ENCODE assay signal across 19 mouse cellular contexts in the genomic region with DNA sequence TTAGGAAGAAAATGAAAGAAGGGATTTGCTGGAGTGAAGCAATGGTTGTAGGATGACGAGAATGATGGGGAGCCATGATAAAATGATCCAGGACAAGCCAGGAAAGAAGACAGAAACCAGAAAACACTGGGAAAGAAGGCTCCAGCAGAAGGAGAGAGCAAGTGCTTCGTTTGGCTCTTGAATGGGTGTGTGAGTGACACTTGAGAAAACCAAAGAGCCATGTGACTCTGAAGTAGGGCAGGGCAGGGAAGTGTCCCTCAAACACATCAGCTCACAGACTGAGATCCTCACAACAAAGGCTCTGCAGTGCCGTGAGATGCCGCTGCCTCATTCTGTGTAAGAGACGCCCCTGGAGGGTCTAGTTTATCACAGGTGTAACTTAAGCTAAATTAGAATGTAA. TPM values are rescaled to one million over a fixed set of nuclear protein-coding genes. Genes with fewer than 3 reads are reported as not detected.
DNase-seq lines count a peak whose midpoint lies in the region; ATAC-seq and TF ChIP-seq lines count a peak whose summit lies in the region.
"Had no signal": no experiment of that assay in that cellular context is flagged by ENCODE, and none has a peak within 500 bp of the region (broad histone marks: within the 10 kb centered on the region; RNA-seq: fewer than 3 reads in every experiment).

No protein-coding gene starts in this region.

- H3K9ac ChIP-seq in lung, postnatal 0 days (replicated peaks; ENCODE audit: low read depth), result no peak overlapping the region
- H3K9ac ChIP-seq in stomach, postnatal 0 days (ENCODE audit: low read length), result no peak overlapping the region
- H3K9ac ChIP-seq: embryonic facial prominence, embryonic 13.5 days; forebrain, embryonic 12.5 days; hindbrain, embryonic 13.5 days had no signal

- ATAC-seq in lung, postnatal 0 days, result peak; percentile 90
- no peak for ATAC-seq in stomach, postnatal 0 days (ENCODE audit: low FRiP score, low TSS enrichment)
- ATAC-seq: CD4-positive, CD25-positive, alpha-beta regulatory T cell, adult 4 months; forebrain, embryonic 16.5 days had no signal

- TF ChIP-seq POLR2A in lung, adult 2 months (IDR thresholded peaks at IDR 0.05; ENCODE audit: borderline replicate concordance, extremely low read depth, low read depth, low read length), result no peak

- H3K36me3 ChIP-seq in lung, postnatal 0 days (ENCODE audit: insufficient read depth, low read length), result no peaks in the 10 kb centered on the region
- H3K36me3 ChIP-seq in stomach, postnatal 0 days (ENCODE audit: control insufficient read depth, insufficient read depth, low read length), result no peaks in the 10 kb centered on the region
- H3K36me3 ChIP-seq: embryonic facial prominence, embryonic 13.5 days; forebrain, embryonic 12.5 days; hindbrain, embryonic 13.5 days had no signal

- peak overlapping the region; percentile 17; the same call in 1 of the 2 replicates for H3K27ac ChIP-seq in gastrocnemius, adult 2 months
- H3K27ac ChIP-seq in lung, postnatal 0 days (ENCODE audit: low read length), result 0 out of 2 replicates have a peak overlapping the region, but pooled peaks have one; percentile 26
- H3K27ac ChIP-seq in stomach, postnatal 0 days (replicated peaks), result no peak overlapping the region
- H3K27ac ChIP-seq: embryonic facial prominence, embryonic 13.5 days; forebrain, embryonic 12.5 days; hindbrain, embryonic 13.5 days had no signal

- WGBS in lung, adult 2 months, result 62% methylated on average over 5 of the region's 5 CpGs
- whole genome bisulfite sequencing in lung, postnatal 0 days, result 42% methylated on average over 5 of the region's 5 CpGs
- WGBS in stomach, postnatal 0 days, result 62% methylated on average over 5 of the region's 5 CpGs

- DNase-seq in gastrocnemius, adult 2 months, result no peak
- DNase-seq in gastrocnemius, postnatal 4 days (ENCODE audit: low spot score in 2 of 2), result no peak
- DNase-seq in lung, adult 2 months, result peak; percentile 34
- DNase-seq in lung, postnatal 0 days (ENCODE audit: low spot score), result peak; percentile 70
- peak; percentile 72 for DNase-seq in lung, postnatal 36 days
- DNase-seq in stomach, postnatal 0 days (ENCODE audit: low spot score), result no peak
- DNase-seq in embryo, embryonic 11 days, result no peak
- DNase-seq in right cerebral cortex, postnatal 4 days, result no peak
- DNase-seq: adrenal gland, postnatal 14 days; B cell, adult 2 months; cerebellum, adult 11-12 months; cerebellum, adult 9-10 months; cerebellum, postnatal 25 days had no signal

- no peaks in the 10 kb centered on the region; the same call in none of the 2 replicates for H3K4me1 ChIP-seq in lung, adult 2 months (ENCODE audit: control insufficient read depth, insufficient read depth, low read length)
- no peaks in the 10 kb centered on the region for H3K4me1 ChIP-seq in lung, postnatal 0 days (ENCODE audit: insufficient read depth, low read depth, low read length)
- no peaks in the 10 kb centered on the region for H3K4me1 ChIP-seq in stomach, postnatal 0 days (replicated peaks; ENCODE audit: control insufficient read depth, insufficient read depth)
- H3K4me1 ChIP-seq: embryonic facial prominence, embryonic 13.5 days; forebrain, embryonic 12.5 days; hindbrain, embryonic 13.5 days had no signal

- TF ChIP-seq CTCF in gastrocnemius, adult 2 months (IDR thresholded peaks at IDR 0.05), result no peak
- TF ChIP-seq CTCF in lung, adult 2 months (IDR thresholded peaks at IDR 0.05; ENCODE audit: insufficient read depth, low read length), result no peak
- no peak for TF ChIP-seq CTCF in lung, postnatal 0 days (IDR thresholded peaks at IDR 0.05)
- no peak for TF ChIP-seq CTCF in stomach, postnatal 0 days (IDR thresholded peaks at IDR 0.05; ENCODE audit: low read depth)

- peak; percentile 57; the same call in 1 of the 2 replicates for TF ChIP-seq EP300 in lung, postnatal 0 days (IDR thresholded peaks at IDR 0.05)
- no peak for TF ChIP-seq EP300 in stomach, postnatal 0 days (optimal IDR thresholded peaks at IDR 0.05)

- H3K4me3 ChIP-seq in gastrocnemius, adult 2 months, result no peak overlapping the region
- no peak overlapping the region for H3K4me3 ChIP-seq in lung, adult 2 months (replicated peaks; ENCODE audit: extremely low read depth, low read depth, low read length)
- no peak overlapping the region for H3K4me3 ChIP-seq in lung, postnatal 0 days (ENCODE audit: low read depth, low read length)
- H3K4me3 ChIP-seq in stomach, postnatal 0 days (ENCODE audit: low read depth, low read length), result no peak overlapping the region
- H3K4me3 ChIP-seq: embryonic facial prominence, embryonic 13.5 days; forebrain, embryonic 12.5 days; hindbrain, embryonic 13.5 days had no signal

- H3K27me3 ChIP-seq in lung, postnatal 0 days (replicated peaks; ENCODE audit: insufficient read depth, low read length), result no peaks in the 10 kb centered on the region
- no peaks in the 10 kb centered on the region for H3K27me3 ChIP-seq in stomach, postnatal 0 days (ENCODE audit: control insufficient read depth, insufficient read depth, low read length)
- H3K27me3 ChIP-seq: embryonic facial prominence, embryonic 13.5 days; forebrain, embryonic 12.5 days; hindbrain, embryonic 13.5 days had no signal

- 0 out of 2 replicates have a peak overlapping the region, but pooled peaks have one; percentile 11 for H3K4me2 ChIP-seq in lung, postnatal 0 days (replicated peaks; ENCODE audit: low read depth, low read length)
- no peak overlapping the region for H3K4me2 ChIP-seq in stomach, postnatal 0 days (replicated peaks; ENCODE audit: low read depth)
- H3K4me2 ChIP-seq: embryonic facial prominence, embryonic 13.5 days; forebrain, embryonic 12.5 days; hindbrain, embryonic 13.5 days had no signal

- intact Hi-C loops in gastrocnemius, adult 2 months (cut with DNase I), result no loop called here

- H3K9me3 ChIP-seq in lung, postnatal 0 days (ENCODE audit: low read length), result no peaks in the 10 kb centered on the region
- no peaks in the 10 kb centered on the region for H3K9me3 ChIP-seq in stomach, postnatal 0 days (ENCODE audit: control insufficient read depth, low read length)
- H3K9me3 ChIP-seq: embryonic facial prominence, embryonic 13.5 days; forebrain, embryonic 12.5 days; G1E; hindbrain, embryonic 13.5 days had no signal

RNA-seq across cellular contexts. Expression of a gene that starts 29.6 kb away (rescaled TPM):
- 1 to 10 TPM; 4.6 to 5.2 TPM for total RNA-seq in gastrocnemius, adult 2 months (2021)
- total RNA-seq in gastrocnemius, postnatal 4 days (2021), result 10 to 100 TPM; 15.6 to 17.5 TPM
- polyA plus RNA-seq in lung, adult 2 months (2012; rRNA removed), result 18.4 and 24.1 TPM in 2 replicates
- 41.8 and 44.1 TPM in 2 replicates for polyA plus RNA-seq in lung, postnatal 0 days (2015; fragmentation: Nextera tagmentation; extraction: Ambion mirVana)
- polyA plus RNA-seq in stomach, postnatal 0 days (2015; fragmentation: Nextera tagmentation; extraction: Ambion mirVana), result 4.6 and 4.8 TPM in 2 replicates

Comparison
In these comparisons a context has a peak if more than half of its experiments do, and no peak if none do; other contexts are left out.
1. DNase-seq: peak in lung, adult 2 months (single experiment), lung, postnatal 0 days (single experiment) and lung, postnatal 36 days (single experiment); none in gastrocnemius, adult 2 months (single experiment), gastrocnemius, postnatal 4 days (0 of 2), stomach, postnatal 0 days (single experiment), embryo, embryonic 11 days (single experiment) and right cerebral cortex, postnatal 4 days (single experiment).